Mouse (Mus musculus) embryonic stem cell, embryonic (primary cell): Measurements from ENCODE around the gene Cdc6.

Experiments used
- CTCF ChIA-PET, 4 experiments: fragments of 300-600 bp in 2 of 4; fragments of 350-600 bp in 2 of 4; sonication (Branson Sonifier 250); formaldehyde crosslinking; loops; one replicate each; lab custom pipeline; 2022; ENCODE audit warnings: inconsistent platforms in 2 of 4; lab: Charles Lee
- POLR2A ChIA-PET, 4 experiments: fragments of 300-600 bp in 2 of 4; fragments of 350-600 bp in 2 of 4; sonication (Branson Sonifier 250); formaldehyde crosslinking; loops; one replicate each; lab custom pipeline; 2022; ENCODE audit warnings: antibody characterized with exemption in 4 of 4, inconsistent platforms in 1 of 4; lab: Charles Lee

Cdc6 gene

GRCm38 (mm10) chr11:98933847-98934246, 26.2 kb downstream of the Cdc6 start:
- ChIA-PET CTCF (interaction anchor here in 2 of 4 experiments (0.6 to 1.5 kb wide), 5 partner anchors 22 to 198 kb away, joined by 3 to 7 read pairs (median 4); no protein-coding TSS in a partner anchor), POLR2A (interaction anchor here in 2 of 4 experiments (0.6 to 3.8 kb wide), 7 partner anchors 8 to 50 kb away, joined by 3 to 27 read pairs (median 4); no protein-coding TSS in a partner anchor)

- CTCF ChIA-PET, result interaction anchor here in 2 of 4 experiments (0.6 to 1.5 kb wide), 4 partner anchors 21 to 198 kb away, joined by 3 to 7 read pairs (median 4); no protein-coding TSS in a partner anchor
Observed at GRCm38 (mm10) chr11:98934367-98934766, 26.8 kb downstream of the Cdc6 start.

DNA sequence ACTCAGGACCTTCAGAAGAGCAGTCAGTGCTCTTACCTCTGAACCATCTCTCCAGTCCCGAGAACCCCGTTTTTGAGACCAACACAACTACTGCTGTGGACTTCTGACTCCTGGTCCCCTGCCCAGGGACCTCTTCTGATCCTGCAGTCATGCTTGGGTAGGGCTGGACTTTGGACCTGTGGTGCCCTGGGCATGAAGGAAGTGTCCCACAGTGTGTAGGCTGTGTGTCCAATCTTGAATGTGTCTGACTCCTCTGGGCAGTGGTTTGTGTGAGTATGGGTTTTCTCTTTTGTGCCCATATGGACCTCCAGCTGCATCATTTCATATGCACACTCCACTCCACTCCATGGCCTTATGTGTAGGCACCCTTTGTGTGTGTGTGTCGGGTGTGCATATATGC, 27.5 kb downstream of the Cdc6 start:
- POLR2A ChIA-PET, result no interaction called here
- CTCF ChIA-PET, result interaction anchor here in 1 of 4 experiments (0.9 kb wide), 1 partner anchor 20 kb away, joined by 3 read pairs; no protein-coding TSS in a partner anchor

More at GRCm38 (mm10) chr11:98934367-98934766, 26.8 kb downstream of the Cdc6 start:
- POLR2A ChIA-PET, result interaction anchor here in 2 of 4 experiments (0.6 to 3.8 kb wide), 6 partner anchors 8 to 38 kb away, joined by 3 to 27 read pairs (median 4); no protein-coding TSS in a partner anchor

GRCm38 (mm10) chr11:98936170-98936569, 28.6 kb downstream of the Cdc6 start:
- POLR2A ChIA-PET, result interaction anchor here in 3 of 4 experiments (1.0 to 6.7 kb wide), 17 partner anchors 8 to 88 kb away, joined by 3 to 71 read pairs (median 7); partner anchors contain the start of genes Cdc6 (in 1 of the 3), Rara (in 1 of the 3), Top2a (in 1 of the 3) and Wipf2 (in 1 of the 3)
- CTCF ChIA-PET, result interaction anchor here in 3 of 4 experiments (1.5 to 2.9 kb wide), 4 partner anchors 20 to 46 kb away, joined by 4 to 15 read pairs (median 6); partner anchors contain the start of gene Gjd3 (in 1 of the 3)

GRCm38 (mm10) chr11:98936606-98937409, 29.2 kb downstream of the Cdc6 start:
- ChIA-PET POLR2A (interaction anchor here (0.6 to 6.7 kb wide), 50 partner anchors 8 to 1591 kb away, joined by 3 to 71 read pairs (median 4); partner anchors contain the start of genes Rara (in 3 of the 4), Cdc6 (in 2 of the 4), Acly (in 1 of the 4) and Csf3 (in 1 of the 4)), CTCF (interaction anchor here (0.5 to 4.2 kb wide), 34 partner anchors 9 to 565 kb away, joined by 3 to 15 read pairs (median 4); partner anchors contain the start of genes Cdc6 (in 1 of the 4), Gjd3 (in 1 of the 4), Psmd3 (in 1 of the 4) and Rara (in 1 of the 4))

DNA sequence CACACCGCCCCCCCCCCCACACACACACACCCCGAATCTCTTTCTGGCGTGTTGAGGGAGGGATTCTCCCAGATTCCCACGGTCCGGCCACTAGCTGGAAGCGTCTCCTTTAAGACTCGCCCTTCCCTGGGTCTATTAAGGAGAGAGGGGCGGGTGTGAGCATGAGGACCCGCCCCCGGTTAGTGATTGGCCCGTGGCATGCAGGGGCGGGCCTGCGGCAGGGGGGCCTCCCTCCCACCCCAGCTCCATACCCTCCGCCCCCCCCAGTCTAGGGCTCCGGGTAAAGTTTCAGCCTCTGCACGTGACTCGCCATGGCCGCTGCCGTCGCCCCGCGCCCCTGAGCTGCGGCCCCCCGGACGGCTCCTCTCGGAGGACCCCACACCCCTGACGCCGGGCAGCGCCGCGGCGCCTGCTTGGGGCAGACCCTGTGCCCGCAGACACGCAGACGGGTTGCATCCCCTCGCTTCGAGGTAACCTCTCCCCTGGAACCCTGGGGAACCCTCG, 29.9 kb downstream of the Cdc6 start:
- CTCF ChIA-PET, result interaction anchor here (0.5 to 4.2 kb wide), 35 partner anchors 10 to 1740 kb away, joined by 3 to 15 read pairs (median 4); partner anchors contain the start of genes Cdc6 (in 1 of the 4), Gjd3 (in 1 of the 4), Psmd3 (in 1 of the 4) and Rara (in 1 of the 4)
- POLR2A ChIA-PET, result interaction anchor here (0.5 to 6.7 kb wide), 54 partner anchors 8 to 1590 kb away, joined by 3 to 71 read pairs (median 4); partner anchors contain the start of genes Rara (in 3 of the 4), Cdc6 (in 2 of the 4), Acly (in 1 of the 4) and Csf3 (in 1 of the 4)

DNA sequence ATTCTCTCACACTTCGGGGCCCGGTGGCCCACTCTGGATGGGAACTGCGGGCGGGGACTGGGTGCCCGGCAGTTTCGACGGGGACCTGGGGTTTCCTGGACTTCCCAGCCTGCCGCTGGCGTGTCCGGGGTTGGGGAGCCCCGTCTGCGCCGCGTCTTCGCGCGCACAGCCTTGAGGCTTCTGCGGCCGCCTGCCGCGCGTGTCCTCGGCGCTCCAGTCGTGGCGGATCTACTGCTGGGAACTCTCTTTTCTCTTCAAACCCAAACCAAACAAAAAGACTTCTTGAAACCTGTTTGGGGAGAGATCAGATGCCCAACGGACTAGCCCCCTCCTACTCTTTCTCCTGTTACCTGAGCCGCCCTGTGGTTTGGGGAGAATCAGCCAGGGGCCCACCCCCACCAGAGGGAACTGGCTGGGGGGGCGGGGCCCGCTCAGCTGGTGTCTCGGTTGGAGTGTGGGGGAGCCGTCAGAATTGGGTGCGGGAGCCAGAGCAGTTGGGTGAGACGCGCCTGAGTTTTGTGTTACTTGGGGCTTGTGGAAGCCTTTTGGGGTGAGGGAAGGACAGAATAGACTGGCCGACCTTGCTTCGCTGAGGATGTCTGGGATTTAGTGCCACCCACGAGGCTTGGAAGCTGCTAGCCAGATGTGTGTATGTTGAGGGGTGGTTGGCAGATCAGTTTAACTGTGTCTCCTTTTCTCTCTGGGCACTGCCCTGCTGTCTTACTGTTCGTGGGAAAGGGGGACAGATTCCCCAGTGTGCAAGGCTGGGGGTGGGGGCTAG, 30.5 kb downstream of the Cdc6 start:
- ChIA-PET POLR2A (interaction anchor here (0.5 to 6.7 kb wide), 51 partner anchors 9 to 1590 kb away, joined by 3 to 71 read pairs (median 4); partner anchors contain the start of genes Rara (in 3 of the 4), Cdc6 (in 2 of the 4), Acly (in 1 of the 4) and Csf3 (in 1 of the 4)), CTCF (interaction anchor here (0.5 to 4.2 kb wide), 31 partner anchors 11 to 1740 kb away, joined by 3 to 15 read pairs (median 4); partner anchors contain the start of genes Cdc6 (in 1 of the 4), Gjd3 (in 1 of the 4) and Psmd3 (in 1 of the 4))

- CTCF ChIA-PET, result interaction anchor here in 2 of 4 experiments (0.6 to 4.2 kb wide), 5 partner anchors 13 to 34 kb away, joined by 3 to 15 read pairs (median 5); no protein-coding TSS in a partner anchor
- POLR2A ChIA-PET, result interaction anchor here in 3 of 4 experiments (0.7 to 6.7 kb wide), 21 partner anchors 10 to 719 kb away, joined by 3 to 71 read pairs (median 5); partner anchors contain the start of genes Rara (in 2 of the 3), Cdc6 (in 1 of the 3) and Nr1d1 (in 1 of the 3)
Observed at GRCm38 (mm10) chr11:98938701-98939083, 31.1 kb downstream of the Cdc6 start.

DNA sequence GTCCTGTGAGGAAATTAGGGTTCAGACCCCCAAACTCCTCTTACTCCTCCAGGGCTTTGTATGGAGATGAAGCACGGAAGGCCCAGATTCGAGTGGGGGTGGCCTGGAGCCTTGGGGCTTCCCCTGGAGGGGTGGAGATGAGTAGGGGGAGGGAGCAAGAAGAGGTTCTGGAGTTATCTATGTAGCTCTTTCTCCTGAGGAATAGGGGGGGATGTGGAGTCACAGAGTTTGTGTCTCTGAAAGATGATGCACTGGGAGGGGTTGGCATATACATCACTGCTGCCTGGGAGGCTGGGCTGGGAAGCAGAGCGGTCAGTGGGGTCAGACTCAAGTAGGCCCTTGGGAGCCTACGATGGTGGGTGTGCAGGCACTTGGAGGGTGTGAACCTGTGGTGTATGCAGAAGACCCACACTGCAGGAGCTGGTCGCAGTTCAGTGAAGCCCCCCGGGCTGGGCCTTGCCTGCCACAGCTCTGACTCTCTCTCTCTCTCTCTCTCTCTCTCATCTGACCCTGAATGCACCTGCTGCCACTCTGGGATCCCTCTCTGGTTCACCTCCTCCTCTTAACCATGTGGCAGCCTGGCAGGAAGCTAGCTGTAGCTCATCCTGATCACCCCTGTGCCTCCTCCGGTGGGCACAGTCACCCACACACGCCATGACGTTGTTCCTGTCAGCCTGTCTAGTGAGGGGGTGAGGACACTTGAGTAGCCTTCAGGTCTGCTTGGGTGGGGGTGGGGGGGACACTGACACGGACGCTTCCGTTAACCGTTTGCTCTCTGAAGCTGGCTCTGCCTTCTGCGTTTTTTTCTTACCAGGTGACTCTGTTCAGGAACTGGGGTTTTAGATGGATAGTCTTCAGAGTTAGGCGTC, 31.7 kb downstream of the Cdc6 start:
- POLR2A ChIA-PET, result interaction anchor here in 3 of 4 experiments (0.8 to 6.9 kb wide), 21 partner anchors 10 to 166 kb away, joined by 3 to 103 read pairs (median 14); partner anchors contain the start of genes Rara (in 2 of the 3), Cdc6 (in 1 of the 3) and Nr1d1 (in 1 of the 3)
- CTCF ChIA-PET, result interaction anchor here in 2 of 4 experiments (0.6 to 4.2 kb wide), 7 partner anchors 13 to 33 kb away, joined by 3 to 15 read pairs (median 3); no protein-coding TSS in a partner anchor

GRCm38 (mm10) chr11:98939953-98940641, 32.5 kb downstream of the Cdc6 start:
- POLR2A ChIA-PET, result interaction anchor here in 3 of 4 experiments (0.6 to 6.9 kb wide), 22 partner anchors 8 to 166 kb away, joined by 3 to 103 read pairs (median 10); partner anchors contain the start of gene Rara (in 2 of the 3)
- CTCF ChIA-PET, result interaction anchor here in 3 of 4 experiments (1.2 to 4.2 kb wide), 5 partner anchors 13 to 126 kb away, joined by 3 to 15 read pairs (median 3); no protein-coding TSS in a partner anchor

DNA sequence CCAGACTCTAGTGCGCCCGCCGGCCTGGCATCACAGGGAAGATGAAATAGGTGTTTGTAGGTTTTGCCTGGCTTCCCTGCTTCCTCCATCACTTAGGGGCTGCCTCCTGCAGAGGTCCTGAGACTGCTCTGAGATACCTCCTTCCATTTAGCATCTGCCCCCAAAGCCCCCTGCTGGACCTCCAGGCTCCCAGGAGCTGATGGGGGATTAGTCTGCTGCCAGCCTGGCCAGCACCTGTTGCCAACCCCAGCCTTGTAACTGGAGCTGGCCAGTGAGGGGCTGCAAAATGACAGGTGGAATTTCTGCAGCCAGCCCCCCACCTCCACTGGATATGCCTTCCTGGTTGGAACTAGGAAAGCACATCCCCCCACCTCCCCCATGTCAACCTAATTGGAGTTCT, 33.2 kb downstream of the Cdc6 start:
- CTCF ChIA-PET, result interaction anchor here (0.6 to 4.2 kb wide), 19 partner anchors 8 to 568 kb away, joined by 3 to 15 read pairs (median 3); no protein-coding TSS in a partner anchor
- POLR2A ChIA-PET, result interaction anchor here (0.5 to 6.9 kb wide), 57 partner anchors 8 to 1631 kb away, joined by 3 to 103 read pairs (median 4); partner anchors contain the start of genes Rara (in 3 of the 4), Eif1 (in 1 of the 4), Gjd3 (in 1 of the 4) and Psmd3 (in 1 of the 4)

GRCm38 (mm10) chr11:98941341-98941825, 33.8 kb downstream of the Cdc6 start:
- ChIA-PET POLR2A (interaction anchor here (0.5 to 6.9 kb wide), 73 partner anchors 8 to 1631 kb away, joined by 3 to 103 read pairs (median 4); partner anchors contain the start of genes Rara (in 3 of the 4), Top2a (in 2 of the 4), Wipf2 (in 2 of the 4) and Eif1 (in 1 of the 4)), CTCF (interaction anchor here (0.5 to 1.6 kb wide), 26 partner anchors 9 to 568 kb away, joined by 3 to 13 read pairs (median 3); no protein-coding TSS in a partner anchor)

- ChIA-PET POLR2A (interaction anchor here (0.5 to 6.9 kb wide), 52 partner anchors 9 to 1573 kb away, joined by 3 to 103 read pairs (median 5); partner anchors contain the start of genes Rara (in 3 of the 4), Wipf2 (in 2 of the 4), Eif1 (in 1 of the 4) and Gjd3 (in 1 of the 4)), CTCF (interaction anchor here (0.5 to 1.6 kb wide), 21 partner anchors 8 to 273 kb away, joined by 3 to 13 read pairs (median 3); no protein-coding TSS in a partner anchor)
Observed at GRCm38 (mm10) chr11:98941826-98942550, 34.4 kb downstream of the Cdc6 start.
